Mouse (Mus musculus) urinary bladder, postnatal 10 days (tissue): ENCODE data around the gene Lrrc27.

Source experiments
- DNase-seq: peaks from one replicate; pipeline ENCODE4 v3.0.0; 2022; ENCODE audit warnings: low spot score

The Lrrc27 gene

GRCm38 (mm10) chr7:139212754-139213745, at the start of gene Lrrc27, which contains the start of gene Stk32c:
TSS of gene Lrrc27 (plus strand) at chr7:139212988.
TSS of gene Stk32c (minus strand) at chr7:139213307.
- DNase-seq = peak; percentile 88

DNA sequence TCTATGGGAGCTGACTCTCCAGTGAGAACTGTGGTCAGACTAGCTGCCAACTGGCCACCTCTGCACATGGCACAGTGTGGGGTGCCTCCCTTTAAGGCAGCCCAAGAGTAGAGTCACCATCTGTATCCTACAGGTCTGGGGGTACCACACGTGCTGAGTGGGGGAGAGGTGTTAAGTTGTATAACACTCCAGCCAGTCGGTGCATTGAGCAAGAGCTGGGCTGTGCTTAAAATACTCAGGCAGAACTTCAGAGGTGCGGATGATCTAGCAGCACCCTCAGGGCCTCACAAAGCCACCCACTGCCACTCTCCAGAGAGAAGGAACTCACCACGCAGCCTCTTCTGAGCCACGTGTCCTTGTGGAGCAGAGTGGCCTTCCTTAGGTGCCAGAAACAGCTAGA, 48.4 kb upstream of the Lrrc27 start:
- no peak for DNase-seq

- no peak for DNase-seq
These were observed 43.6 kb upstream of the Lrrc27 start for GRCm38 (mm10) chr7:139169143-139169542.

GRCm38 (mm10) chr7:139179299-139179698, 33.5 kb upstream of the Lrrc27 start:
- DNase-seq = no peak

DNA sequence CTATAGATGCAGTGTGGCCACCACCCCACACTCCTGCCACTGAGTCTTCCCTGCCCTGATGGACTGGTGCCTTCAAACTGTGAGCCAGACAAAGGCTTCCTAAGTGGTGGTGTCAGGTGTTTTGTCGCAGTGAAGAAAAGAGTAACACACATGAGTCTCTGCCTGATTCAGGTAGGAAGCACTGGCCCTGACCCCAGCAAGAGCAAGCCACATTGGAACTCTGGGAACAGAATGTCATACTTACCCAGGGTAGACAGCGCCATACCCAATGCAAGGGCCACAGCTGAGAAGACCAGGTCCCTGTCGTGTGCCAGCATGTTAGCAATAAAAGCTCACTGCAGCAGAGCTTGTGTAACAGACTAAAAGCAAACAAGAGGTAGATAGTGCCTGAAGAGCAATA, 32.7 kb upstream of the Lrrc27 start:
- no peak for DNase-seq

GRCm38 (mm10) chr7:139184396-139184795, 28.4 kb upstream of the Lrrc27 start:
- DNase-seq = no peak

DNA sequence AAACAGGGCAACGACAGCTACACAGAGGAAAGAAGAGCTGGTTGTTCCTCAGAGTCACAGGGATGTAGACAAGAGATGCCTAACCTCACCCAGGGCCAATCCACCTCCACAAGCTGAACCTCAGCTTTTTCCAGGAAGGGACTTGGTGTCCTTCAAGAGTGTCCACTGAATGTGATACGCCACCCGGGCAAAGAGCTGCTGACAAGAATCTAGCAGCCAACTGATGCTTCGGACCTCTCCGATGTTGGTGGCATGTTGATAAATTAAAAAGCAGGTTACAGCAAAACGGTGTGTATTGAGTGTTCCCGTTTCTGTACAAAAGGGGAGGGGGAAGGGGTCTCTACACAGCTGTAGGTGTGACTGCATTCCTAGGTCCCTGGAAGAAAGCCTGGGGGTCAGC, 27.9 kb upstream of the Lrrc27 start:
- no peak for DNase-seq

GRCm38 (mm10) chr7:139185971-139186370, 26.8 kb upstream of the Lrrc27 start:
- DNase-seq = no peak

DNA sequence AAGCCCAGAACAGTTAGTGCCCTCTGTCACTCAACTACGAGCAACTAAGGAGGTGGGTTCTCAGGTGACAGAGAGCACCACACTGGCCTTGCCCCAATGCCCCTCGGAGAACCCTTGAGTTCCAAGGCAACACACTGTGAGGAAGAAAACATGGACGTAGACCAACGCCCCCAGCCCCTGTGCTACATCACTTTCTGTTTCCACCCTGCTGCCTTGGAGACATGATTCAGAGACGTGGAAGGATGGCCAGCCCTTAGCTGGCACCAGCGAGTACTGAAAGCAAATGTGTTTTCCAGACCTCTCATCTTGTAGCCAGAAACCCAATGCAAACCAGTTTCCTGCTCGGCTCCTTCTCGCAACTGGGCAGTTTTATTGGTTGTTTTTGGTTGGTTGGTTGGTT, 26.4 kb upstream of the Lrrc27 start:
- DNase-seq = no peak

- no peak for DNase-seq
These were observed 25.5 kb upstream of the Lrrc27 start for GRCm38 (mm10) chr7:139187277-139187676.

DNA sequence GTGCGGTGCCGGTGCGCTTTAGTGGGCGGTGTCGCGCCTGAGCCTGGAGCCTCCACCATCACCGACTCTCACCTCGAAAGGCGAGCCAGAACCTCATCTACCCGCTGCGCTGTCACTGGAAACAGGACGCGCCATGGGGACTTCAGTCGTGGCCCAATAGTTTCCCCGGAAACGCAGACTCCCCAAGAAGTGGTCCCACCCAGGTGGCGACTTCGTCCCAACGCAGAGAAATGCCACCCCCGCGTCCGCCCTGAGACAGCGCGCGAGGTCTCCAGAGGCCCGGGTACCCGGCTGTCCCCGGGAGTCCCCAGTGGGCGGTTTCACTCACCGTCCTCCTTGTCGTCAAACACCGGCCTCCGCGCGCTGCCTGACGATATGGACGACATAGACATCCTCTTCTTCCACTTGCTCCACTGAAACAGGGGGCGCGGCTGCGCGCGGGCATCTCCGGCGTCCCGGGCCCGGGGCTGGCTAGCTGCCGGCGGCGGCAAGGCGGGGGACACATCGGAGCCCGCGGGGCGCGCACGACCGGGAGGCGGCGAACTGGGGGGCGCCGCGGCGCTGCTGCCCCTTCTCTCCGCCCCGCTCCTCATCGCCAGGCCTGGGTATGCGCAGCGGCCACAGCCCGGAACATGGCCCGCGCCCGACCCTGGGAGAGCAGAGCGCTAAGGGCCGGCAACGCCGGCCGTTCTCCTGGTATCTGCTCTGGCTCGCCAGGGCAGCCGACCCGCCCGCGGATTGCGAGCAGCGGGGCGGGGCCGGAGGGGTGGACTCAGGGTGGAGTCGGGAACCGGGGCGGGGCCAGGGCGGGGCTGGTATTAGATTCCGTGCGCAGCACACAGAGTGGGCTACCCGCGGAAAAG, 24.8 kb upstream of the Lrrc27 start:
- peak; percentile 26 for DNase-seq

DNA sequence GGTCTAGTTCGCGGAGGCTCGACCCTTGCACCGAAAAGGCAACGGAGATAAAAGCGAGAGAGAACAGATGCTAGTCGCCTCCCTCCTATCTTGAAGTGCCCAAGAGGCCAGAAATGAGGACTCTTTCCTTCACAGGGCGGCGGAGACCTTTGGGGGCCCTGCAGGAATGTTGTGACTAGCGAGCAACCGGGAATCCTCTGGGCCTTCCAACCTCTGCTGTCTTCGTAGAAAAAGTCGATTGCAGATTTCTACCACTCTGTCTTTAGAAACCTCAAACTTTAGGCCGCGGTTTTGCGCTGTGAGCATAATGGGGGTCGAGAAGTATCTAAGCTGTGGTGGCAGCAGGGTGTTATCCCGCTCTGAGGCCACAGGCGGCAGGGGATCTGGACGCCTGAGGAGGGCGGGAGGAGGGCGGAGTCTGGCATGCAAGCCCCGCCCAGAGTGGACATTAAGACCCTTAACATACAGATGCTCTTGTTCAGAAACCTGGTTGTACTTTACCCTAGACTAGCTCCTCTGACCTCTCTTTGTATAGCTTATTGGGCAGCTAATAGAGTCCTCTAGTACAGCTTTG, 24.1 kb upstream of the Lrrc27 start:
- no peak for DNase-seq

DNA sequence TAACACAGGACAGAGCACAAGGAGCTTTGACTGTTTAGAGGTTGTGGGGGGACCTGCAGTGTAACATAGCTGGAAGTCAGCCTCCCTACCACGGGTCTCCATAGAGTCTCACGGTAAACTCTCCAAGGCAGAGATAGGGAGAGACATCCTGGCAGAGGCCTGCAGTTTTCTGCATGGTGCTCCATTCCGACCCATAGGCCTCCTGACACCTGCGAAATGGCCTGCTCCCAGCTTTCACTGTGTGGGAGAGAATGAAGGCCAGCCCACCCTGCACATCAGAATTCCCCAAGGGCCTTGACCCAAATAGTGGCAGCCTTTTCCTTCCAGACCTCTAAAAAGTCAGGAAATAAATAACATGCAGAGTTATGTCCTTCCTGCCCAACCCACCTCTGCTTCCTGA, 22.2 kb upstream of the Lrrc27 start:
- DNase-seq = no peak

DNA sequence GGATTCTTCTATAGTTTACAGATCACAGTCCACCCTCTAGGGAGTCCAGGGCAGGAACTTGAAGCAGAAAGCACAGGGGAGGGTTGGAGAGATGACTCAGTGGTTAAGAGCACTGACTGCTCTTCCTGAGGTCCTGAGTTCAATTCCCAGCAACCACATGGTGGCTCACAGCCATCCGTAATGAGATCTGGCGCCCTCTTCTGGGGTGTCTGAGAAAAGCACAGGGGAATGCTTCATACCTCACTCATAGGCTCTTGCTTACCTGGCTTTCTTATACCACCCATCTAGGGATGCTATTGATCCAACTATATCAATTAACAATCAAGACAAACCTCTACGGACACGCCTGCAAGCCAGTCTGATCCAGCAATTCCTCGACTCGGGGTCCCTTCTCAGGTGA, 21.2 kb upstream of the Lrrc27 start:
- no peak for DNase-seq

DNA sequence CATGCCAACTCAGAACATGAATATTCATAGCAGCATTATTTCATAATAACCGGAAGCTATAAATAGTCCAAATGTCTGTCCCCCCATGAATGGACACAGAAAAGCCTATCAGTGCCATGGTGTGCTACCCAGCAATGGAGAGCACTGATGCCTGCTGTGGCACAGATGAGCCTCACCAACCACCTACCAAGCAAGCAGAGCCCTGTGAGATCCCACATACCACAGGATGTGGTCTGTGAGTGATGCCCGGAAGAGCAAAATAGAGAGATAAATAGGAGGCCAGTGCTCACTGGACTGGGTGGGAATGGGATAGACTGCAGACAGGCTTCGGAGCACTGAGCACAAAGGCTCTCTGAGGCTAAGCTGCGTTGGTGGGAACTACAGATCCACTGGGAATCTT, 15.8 kb upstream of the Lrrc27 start:
- no peak for DNase-seq

DNA sequence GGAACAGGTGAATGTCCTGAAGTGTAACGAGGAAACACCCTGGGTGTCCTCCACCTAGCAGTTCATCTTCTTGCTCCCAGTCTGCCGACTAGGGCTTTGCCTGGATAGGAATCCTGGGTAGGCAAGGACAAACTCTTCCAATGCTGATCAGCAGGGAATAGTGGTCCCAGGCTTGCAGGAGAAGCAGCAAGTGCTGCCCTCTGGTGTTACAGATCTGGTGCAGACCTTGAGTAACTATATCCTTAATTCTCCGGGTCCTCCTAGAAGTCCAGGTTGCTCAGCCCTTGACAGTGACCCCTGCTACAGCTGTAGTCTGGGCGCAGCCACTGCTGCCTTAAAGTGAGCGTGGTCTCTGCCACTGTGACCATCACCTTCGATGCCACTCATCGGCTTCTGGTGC, 12.7 kb upstream of the Lrrc27 start:
- no peak for DNase-seq

DNA sequence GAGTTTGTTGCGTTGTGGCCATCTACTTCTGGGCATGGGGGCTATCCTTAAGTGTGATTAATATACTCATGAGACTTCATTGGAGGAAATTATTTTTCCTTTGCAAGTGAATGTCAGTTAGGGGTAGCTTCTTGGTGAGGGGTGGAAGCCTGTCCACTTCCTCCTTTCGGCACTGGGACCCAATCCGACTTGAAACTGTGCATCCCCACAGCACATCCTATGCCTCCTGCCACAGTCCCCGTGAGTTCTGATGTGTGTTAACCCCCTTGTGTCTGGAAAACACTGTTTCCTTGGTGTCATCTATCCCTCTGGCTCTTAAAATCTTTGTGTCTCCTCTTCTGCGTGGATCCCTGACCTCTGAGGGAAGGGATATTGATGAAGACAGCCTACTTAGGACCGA, 11.6 kb upstream of the Lrrc27 start:
- no peak for DNase-seq

DNA sequence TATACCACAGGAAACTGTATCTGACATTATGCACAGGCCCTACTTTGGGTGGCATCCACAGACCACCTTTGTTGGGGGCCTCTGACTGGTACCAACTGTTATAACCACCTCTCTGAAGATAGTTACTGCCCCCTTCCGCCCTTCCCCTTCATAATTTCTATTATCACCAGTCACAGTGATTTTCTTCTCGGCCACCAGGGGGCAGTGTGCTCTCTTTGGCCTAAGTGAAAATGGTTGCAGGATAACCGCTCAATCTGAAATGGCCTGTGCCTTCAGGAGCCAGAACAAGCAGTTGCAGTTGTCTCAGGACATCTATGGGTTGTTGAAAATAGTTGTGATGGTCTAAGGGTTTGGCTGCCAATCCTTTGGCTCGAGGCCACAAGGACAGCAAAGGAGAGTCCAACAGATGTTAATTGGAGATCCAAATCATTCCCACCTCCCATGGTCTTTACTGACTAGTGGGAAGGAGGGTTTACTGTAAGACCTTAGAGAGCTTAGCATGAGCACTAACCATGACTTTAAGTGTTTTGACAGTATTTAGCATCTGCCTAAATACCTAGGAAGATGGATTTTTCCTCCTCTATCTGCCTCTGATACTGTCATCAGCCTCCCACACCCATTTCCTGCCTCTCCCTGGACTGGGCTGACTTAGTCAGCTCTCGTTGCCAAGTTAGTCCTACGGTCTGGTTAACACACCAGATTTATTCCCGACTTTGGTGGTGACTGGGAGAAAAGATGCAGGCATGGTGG, 4.6 kb upstream of the Lrrc27 start:
- DNase-seq = no peak

GRCm38 (mm10) chr7:139208773-139209095, 4.1 kb upstream of the Lrrc27 start:
- no peak for DNase-seq

DNA sequence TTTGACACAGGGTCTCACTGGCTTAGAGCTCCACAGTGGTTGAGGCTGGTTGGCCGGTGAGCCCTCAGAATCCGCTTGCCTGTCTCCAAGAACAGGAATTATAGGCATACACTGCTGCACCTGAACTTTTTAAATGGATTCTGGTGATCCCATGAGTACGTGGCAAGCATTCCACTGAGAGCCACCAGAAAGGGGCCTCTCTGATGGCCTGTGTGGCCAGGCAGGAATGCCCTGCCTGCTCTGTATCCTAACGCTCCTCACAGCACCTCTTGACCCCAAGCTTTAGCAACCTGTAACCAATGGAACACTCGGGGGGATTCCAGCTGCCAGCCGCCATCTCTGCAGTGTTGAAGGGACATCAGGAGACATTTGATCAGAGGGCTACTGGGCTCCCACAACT, 1.0 kb upstream of the Lrrc27 start:
- DNase-seq = no peak

DNA sequence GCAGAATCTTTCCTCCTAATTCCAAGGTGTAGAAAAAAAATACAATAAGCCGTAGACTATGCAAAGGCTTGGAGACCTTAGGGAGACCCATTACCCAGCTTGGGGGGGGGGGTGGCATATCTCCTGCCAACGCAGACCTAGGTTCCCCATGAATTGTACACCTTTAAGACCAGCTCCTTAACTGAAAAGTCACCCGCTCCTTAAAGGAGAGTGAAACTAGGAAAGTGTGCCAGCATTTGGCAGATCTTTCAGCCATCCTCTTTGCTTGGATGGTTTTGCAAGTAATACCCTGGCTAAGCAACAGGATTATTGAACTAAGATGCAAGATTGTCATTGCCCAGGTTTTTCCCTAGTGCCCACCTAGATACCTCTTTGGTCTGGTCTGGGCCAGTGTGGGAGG, 963 bp downstream of the Lrrc27 start:
- DNase-seq = no peak

GRCm38 (mm10) chr7:139214160-139214559, 1.4 kb downstream of the Lrrc27 start:
- no peak for DNase-seq
